Mouse (Mus musculus) stomach, embryonic 15.5 days (tissue): ENCODE results near the gene Gm20931. TPM values are rescaled to one million over a fixed set of nuclear protein-coding genes. Genes with fewer than 3 reads are reported as not detected.
"Not testable (repeated sequence)": the region's sequence is repeated elsewhere in the genome, so short reads cannot be mapped to it uniquely, and the experiment has no call there.

Experiments
- ATAC-seq: fragments of 200-750 bp; cut with Nextera tagmentation; 2 replicates; pipeline ENCODE4 v1.8.0; 2017; ENCODE audit warnings: low read depth, moderate number of reproducible peaks, moderate TSS enrichment; ENCODE audit not compliant: insufficient read depth, low FRiP score
- H3K27ac ChIP-seq: fragments of 300-500 bp; sonication (generic); 2 replicates; pipeline ENCODE4 v1.5.1; 2015; ENCODE audit warnings: mild to moderate bottlenecking, inconsistent platforms
- H3K27me3 ChIP-seq: fragments of 300-500 bp; sonication (generic); replicated peaks from 2 replicates; pipeline ENCODE4 v1.6.1; 2015; ENCODE audit warnings: inconsistent platforms
- H3K36me3 ChIP-seq: fragments of 300-500 bp; sonication (generic); 2 replicates; pipeline ENCODE4 v1.6.1; 2015; ENCODE audit warnings: inconsistent platforms
- H3K4me1 ChIP-seq: fragments of 300-500 bp; sonication (generic); 2 replicates; pipeline ENCODE4 v1.6.1; 2015; ENCODE audit warnings: inconsistent platforms
- H3K4me2 ChIP-seq: fragments of 300-500 bp; sonication (generic); 2 replicates; pipeline ENCODE4 v1.6.1; 2015; ENCODE audit warnings: mild to moderate bottlenecking, inconsistent platforms
- H3K4me3 ChIP-seq: fragments of 300-500 bp; sonication (generic); replicated peaks from 2 replicates; pipeline ENCODE4 v1.5.1; 2015; ENCODE audit warnings: inconsistent platforms
- H3K9ac ChIP-seq: fragments of 300-500 bp; sonication (generic); 2 replicates; pipeline ENCODE4 v1.6.1; 2015; ENCODE audit warnings: inconsistent platforms
- H3K9me3 ChIP-seq: fragments of 300-500 bp; sonication (generic); 2 replicates; pipeline ENCODE4 v1.6.1; 2016; ENCODE audit warnings: inconsistent platforms
- WGBS: fragments of 180-500 bp; shearing (Covaris S2); methylation state at CpG from one replicate; pipeline ENCODE4 v1.1.7; 2015; 5-methylcytosine and 5-hydroxymethylcytosine counted together
- polyA plus RNA-seq: library from polyadenylated mRNA; unstranded; fragments of >200 nt; fragmentation: Nextera tagmentation; extraction: Ambion mirVana; gene quantifications from 2 replicates; pipeline ENCODE4 v1.2.1, GENCODE M21; 2015

Gene Gm20931
- polyA plus RNA-seq = not detected in 2 replicates

GRCm38 (mm10) chrY:55213420-55213819 is at the start of gene Gm20931:
Gene Gm20931, plus strand, starts transcription at chrY:55213720.
- WGBS = no CpG with 5 or more reads among the region's 6 CpGs
- not testable (repeated sequence) for H3K4me1 ChIP-seq, H3K4me3 ChIP-seq, H3K4me2 ChIP-seq, H3K27me3 ChIP-seq, H3K36me3 ChIP-seq, H3K9me3 ChIP-seq, H3K9ac ChIP-seq, H3K27ac ChIP-seq, ATAC-seq
